Mouse (Mus musculus): ENCODE data around the gene Rbm17. TPM values are rescaled to one million over a fixed set of nuclear protein-coding genes. Genes with fewer than 3 reads are reported as not detected.

Gene Rbm17
- total RNA-seq, 2 experiments from 2014 or later = 45.0 to 49.5 TPM

DNA sequence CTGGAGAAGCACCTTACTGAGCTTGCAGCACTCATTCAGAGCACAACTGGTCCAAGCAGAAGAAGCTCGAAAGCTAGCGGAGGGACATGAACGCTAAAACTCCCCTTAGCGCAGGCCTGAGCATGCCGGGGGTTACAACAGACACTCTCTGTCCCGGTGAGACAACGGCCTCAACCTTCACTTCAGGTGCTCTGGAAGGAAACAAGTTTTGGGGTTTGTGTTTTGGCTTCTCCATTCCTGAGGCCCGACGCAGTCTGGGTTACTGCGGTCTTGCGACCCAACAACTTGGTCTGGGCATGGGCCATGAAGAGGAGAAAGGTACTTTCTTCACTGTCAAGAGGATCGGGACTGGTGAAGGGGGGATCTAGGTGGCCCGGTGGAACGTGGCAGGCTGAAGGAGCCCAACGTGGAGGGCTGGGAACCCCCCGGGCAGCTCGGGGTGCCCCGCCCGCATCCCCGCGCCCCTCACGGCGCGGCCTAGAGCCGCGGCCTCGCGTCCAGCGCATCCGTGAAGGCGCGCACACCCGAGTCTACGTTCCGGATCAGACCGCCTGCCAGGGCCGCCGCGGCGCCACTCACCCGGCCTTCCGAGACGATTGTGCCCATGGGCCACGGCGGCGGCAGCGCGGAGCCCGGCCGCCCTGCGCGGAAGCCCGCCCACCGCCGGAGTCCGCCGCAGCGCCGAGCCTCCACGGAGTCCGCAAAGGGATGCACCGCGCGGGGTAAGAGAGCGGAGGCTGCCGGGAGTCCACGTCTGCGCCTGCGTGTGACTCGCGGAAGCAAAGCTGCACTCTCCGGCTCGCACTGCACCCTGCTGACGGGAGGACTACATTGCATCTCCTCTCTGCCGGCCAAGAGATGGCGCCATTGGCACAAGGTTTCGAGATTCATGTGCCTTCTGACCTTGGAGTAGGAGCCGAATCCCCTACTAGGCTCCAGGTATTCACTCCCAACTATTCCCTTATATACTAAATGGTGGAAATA, 1.2 kb downstream of the Rbm17 start:
- peak; percentile 95 for DNase-seq
- intact Hi-C loops (cut with DNase I; ENCODE audit: low total_unique reads) = no loop called here

DNA sequence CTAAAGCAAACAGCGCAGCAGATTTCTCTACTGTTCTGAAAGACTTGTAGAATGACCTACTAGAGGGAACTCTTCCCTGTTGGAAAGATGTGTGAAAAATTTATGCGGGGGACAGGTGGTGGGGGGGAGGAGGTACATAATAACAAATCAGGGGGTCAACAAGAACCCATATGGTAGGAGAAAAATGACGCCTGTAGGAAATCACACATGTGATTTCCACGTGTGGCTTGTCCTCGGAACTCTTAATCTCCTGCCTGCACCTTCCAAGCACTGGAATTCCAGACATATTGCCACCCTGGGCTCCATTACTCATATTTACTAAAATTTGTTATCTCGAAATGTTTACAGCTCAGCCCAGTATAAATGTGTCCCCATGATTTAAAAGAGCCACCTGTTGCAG, 2.2 kb downstream of the Rbm17 start:
- no peak for DNase-seq
- intact Hi-C loops (cut with DNase I; ENCODE audit: low total_unique reads) = no loop called here

DNA sequence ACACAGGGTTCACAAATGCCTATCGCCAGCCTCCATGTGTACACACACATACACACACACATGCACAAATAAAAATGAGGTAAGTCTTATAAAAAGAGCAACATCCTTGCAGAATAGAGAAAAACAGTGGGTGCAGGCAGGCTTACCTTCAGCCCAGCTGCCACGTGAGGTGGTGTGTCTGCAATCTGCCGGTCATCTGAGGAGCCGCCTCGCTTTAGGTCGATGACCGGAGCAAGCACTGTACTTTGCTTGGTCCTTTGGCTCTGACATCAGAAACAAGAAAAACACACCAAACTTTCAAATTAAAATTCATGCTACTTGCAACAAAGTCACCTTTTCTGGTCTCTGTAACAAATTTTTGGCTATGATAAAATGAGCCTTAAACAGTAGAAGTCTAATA, 6.0 kb downstream of the Rbm17 start:
- no peak for DNase-seq
- intact Hi-C loops (cut with DNase I; ENCODE audit: low total_unique reads) = no loop called here

DNA sequence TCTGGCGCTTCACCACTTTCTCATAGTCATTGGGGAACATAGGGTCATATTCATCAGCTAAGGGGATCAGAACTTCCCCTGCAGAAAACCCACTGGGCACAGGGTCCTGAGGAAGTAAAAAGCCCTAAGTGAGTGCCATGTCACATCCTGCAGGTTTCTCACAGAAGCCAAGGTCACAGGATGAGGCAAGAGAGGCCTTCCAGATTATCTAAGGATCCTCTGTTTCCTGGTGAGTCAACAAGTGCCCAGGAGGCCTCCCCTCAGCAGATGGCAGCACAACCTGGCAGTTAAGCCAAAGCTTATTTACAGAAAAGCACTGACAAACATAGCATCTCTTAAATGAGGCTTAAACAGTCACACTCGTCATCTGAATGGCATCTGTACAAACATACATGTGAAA, 7.3 kb downstream of the Rbm17 start:
- DNase-seq = no peak
- intact Hi-C loops (cut with DNase I; ENCODE audit: low total_unique reads) = no loop called here

DNA sequence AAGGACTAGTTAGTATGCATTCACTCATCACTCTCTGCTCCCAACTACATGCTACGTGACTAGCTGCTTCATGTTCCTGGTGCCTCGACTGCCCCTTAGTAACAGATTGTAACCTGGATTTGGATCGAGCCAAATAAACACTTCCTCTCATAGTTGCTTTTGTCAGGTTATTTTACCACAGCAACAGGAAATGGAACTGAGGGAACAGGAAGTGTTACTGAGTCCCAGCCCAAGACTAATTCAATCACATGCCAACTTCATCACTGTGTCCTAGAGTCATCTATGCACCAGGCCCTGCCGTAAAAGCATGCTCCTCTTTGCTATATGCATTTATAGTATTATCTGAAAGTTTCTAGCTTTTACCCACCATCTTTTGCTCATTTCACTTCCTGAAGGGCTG, 16.0 kb downstream of the Rbm17 start:
- no peak for DNase-seq
- intact Hi-C loops (cut with DNase I; ENCODE audit: low total_unique reads) = no loop called here

DNA sequence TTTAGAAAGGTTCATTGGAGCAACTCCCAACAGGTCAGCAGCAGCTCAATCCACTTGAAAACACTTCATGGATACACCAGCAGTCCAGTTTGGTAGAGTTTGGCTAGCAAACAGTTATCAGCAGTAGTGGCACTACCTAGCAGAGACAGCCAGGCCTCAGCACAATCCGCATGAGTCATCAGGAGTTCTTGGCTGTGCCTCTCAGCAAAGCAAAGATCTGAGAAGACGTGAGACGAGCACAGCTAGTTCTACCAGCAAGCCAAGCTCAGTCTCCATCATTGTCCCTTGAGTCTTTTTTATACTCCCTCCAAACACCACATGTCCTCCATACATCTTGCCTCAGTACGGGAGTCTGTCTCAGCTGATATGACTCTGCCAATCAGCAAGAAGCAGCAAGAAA, 24.6 kb downstream of the Rbm17 start:
- intact Hi-C loops (cut with DNase I; ENCODE audit: low total_unique reads) = no loop called here
- DNase-seq = no peak

DNA sequence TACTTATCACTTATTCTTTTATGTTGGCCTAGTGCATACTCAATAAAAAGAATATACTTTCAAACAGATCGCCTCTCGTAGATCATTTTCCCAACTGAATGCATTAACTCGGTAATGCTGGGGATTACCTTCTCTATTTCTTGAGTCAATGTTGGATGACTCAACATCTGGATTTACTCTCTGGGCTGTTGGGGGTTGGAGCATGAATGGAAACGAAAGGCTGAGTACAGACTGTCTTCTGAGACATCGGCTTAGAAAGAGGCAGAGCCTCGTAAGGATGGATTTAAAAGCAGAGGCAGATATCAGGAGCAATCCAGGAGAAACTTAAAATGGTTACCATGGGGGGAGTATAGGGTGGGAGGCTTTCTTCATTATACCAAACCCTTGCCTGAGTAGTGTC, 25.8 kb downstream of the Rbm17 start:
- no peak for DNase-seq

DNA sequence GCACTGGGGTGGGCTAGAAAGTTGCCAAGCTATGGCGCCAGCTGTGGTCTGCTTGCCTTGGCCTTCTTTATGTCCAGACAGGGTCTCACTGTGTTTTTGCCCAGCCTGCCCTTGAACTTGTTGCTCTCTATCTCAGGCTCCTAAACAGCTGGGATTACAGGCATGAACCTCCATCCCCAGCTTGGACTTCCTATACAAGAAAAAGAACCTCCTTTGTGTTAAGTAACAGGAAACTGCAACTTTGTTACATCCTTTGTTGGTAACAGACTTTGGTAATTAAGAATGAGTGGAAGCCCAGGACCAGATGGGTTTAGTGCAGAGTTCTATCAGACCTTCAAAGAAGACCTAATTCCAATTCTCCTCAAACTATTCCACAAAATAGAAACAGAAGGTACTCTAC, 30.3 kb downstream of the Rbm17 start:
- intact Hi-C loops (cut with DNase I; ENCODE audit: low total_unique reads) = no loop called here
- no peak for DNase-seq

More for the DNA sequence above, 25.8 kb downstream of the Rbm17 start:
- intact Hi-C loops (cut with DNase I; ENCODE audit: low total_unique reads) = no loop called here

DNA sequence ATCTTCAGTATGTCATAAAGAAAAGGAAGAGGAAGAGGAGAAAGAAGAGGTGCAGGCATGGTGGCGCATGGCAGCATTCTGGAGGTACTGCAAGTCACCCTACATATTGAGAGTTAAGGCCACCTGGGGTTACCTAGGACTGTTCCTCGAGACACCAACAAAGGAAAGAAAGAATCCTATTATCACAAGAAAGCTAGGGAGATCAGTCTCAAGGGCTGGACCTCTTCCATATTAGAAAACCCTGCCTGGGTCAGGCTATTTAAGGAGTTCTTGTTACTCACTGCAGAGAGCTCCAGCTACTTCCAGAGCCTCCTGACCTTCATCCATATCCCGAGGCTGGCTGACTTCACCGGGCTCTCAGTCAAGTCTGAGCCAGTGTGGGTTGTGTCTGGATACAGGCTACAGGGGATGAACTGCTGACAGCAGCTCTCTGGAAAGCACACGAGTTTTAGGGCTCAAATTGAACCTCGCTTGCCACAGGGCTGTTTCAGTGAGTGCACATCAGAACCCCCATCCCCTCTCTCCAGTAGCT, 32.9 kb downstream of the Rbm17 start:
- no peak for DNase-seq

DNA sequence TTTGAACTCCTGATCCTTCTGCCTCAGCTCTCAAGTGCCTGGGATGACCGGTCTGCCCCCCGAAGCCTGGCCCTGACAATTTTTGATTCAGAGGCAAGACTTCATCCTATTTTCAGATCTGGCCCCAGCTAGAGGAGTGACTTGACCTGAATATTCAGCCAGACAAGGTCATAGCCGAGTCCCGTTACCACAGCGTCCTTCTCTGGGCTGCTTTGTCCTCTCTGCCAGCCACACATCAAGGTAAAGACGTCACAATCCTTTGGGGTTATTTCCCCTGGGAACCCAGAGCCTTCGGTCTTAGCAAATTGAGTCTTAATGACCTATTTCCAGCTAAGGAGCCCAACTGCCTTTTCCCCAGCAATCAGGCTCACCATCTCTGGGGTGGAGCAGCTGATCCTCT, 35.5 kb downstream of the Rbm17 start:
- intact Hi-C loops (cut with DNase I; ENCODE audit: low total_unique reads) = no loop called here
- no peak for DNase-seq

More for the DNA sequence above, 32.9 kb downstream of the Rbm17 start:
- intact Hi-C loops (cut with DNase I; ENCODE audit: low total_unique reads) = no loop called here

DNA sequence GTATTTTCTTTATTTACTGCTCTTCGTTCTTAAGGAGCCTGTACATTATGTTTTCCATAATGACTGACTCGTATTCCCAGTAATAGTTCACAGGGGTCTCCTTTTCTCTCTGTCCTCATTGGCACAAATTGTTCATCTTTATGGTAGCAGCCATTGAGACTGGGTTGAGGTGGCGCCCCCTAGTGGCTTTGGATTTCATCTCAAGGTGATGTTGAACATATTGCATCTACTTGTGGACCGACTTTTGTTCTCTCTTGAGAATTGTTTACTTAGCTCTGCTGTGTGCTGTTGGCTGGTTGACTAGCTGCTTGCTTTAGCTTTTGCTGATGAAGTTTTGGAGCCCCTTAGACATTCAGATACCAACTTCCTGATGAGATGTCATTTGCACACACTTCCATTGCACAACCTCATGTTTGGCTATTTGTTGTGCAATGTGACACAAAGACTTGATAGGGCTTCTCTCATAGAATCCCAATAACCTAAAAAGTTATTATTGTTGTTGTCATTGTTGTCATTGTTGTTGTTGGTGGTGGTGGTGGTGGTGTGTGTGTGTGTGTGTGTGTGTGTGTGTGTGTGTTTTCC, 36.1 kb downstream of the Rbm17 start:
- peak; percentile 22 for DNase-seq

DNA sequence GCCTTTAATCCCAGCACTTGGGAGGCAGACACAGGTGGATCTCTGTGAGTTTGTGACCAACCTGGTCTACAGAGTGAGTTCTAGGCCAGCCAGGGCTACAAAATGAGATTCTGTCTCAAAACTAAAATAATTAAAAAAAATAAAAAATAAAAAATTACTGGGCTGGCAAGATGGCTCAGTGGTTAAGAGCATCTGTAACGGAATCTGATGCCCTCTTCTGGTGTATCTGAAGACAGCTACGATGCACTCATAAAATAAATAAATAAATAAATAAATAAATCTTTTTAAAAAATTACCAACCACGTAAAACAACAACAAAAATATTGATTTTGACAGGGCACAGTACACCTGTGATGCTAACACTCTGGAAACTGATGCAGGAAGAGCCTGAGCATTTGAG, 37.1 kb downstream of the Rbm17 start:
- intact Hi-C loops (cut with DNase I; ENCODE audit: low total_unique reads) = no loop called here
- DNase-seq = no peak

More for the DNA sequence above, 36.1 kb downstream of the Rbm17 start:
- intact Hi-C loops (cut with DNase I; ENCODE audit: low total_unique reads) = no loop called here

DNA sequence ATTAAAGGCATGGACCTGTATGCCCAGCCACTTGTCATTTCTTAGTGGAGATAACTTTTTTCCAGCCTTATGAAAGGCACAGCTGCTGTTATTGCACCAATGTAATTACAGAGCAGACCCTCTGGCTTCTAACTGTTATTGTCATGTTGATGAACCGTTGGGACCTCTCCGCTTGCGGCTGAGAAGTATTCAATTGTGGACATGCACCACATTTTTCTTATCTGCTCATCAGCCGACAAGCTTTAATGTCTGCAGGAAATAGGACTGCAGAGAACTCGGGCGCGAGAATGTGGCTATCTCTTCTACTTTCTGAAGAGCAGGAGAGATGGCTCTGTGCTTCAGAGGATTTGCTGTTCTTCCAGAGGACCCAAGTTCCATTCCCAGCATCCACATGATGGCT, 37.7 kb downstream of the Rbm17 start:
- no peak for DNase-seq
- intact Hi-C loops (cut with DNase I; ENCODE audit: low total_unique reads) = no loop called here

DNA sequence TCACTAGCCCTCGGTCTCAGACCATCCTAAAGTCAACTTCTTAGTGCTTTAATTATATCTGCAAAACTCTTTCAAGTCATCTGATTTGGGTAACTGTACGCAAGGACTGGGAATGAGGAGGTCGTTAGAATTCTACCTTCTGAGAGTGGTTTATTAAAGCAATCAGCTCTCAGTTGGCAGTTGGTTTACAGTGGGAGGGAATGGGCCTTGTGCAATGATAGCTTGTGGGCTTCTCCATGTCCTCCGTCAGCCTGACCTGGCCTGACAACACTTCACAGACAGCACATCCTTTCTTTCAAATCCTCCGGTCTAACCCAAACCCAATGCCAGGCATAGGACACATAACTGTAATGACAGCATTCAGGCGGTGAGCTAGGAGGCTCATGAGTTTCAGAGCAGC, 39.2 kb downstream of the Rbm17 start:
- intact Hi-C loops (cut with DNase I; ENCODE audit: low total_unique reads) = no loop called here
- DNase-seq = no peak

DNA sequence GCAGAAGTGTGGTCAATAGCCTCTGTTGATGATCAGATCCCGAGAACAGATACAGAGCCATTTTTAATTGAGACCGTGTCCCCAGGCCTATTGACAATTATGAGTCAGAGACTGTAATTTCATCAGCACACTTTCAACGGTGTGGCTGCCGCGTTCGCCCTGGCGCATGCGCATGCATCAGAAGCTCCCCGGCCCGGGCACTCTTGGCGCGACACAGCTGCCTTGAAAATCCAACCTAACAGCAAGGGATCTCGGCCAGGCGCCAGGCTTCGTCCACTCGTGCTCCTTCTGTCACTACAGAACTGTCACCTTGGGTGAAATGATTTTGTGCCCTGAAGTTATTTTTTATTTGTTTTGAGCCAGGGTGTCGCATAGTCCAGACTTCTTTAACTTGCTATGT, 40.7 kb downstream of the Rbm17 start:
- DNase-seq = no peak
- intact Hi-C loops (cut with DNase I; ENCODE audit: low total_unique reads) = no loop called here

DNA sequence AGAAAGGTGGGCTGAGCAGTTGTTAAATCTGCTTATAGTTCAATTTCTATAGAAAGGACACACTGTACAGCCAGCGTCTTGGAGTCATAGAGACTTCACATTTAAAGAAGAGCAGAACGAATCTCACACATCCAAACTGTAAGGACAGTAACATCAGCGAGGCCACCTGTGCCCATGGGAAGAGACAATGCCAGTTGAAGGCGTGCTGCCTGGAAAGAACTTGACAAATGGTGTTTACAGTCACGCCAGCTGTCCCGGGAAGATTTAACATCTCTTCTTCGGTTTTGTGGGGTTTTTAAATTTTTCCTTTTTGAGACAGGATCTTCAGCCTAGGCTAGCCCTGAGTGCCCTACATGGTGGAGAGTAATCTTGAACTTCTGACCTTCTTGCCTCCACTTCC, 45.3 kb downstream of the Rbm17 start:
- intact Hi-C loops (cut with DNase I; ENCODE audit: low total_unique reads) = no loop called here
- no peak for DNase-seq

DNA sequence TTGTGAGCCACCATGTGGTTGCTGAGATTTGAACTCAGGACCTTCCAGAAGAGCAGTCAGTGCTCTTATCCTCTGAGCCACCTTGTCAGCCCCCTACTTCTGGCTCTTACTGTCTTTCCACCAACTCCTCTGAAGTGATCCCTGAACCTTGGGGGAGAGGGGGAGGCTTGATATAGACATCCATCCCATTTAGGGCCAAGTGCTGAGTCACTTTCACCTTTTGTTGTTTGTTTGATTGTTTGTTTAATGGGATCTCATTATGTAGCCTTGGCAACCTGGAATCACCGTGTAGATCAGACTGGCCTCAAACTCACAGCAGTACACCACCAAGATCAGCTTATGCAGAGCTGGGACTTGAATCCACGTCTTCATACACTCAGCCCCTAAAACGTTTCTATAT, 46.7 kb downstream of the Rbm17 start:
- intact Hi-C loops (cut with DNase I; ENCODE audit: low total_unique reads) = no loop called here
- DNase-seq = no peak

DNA sequence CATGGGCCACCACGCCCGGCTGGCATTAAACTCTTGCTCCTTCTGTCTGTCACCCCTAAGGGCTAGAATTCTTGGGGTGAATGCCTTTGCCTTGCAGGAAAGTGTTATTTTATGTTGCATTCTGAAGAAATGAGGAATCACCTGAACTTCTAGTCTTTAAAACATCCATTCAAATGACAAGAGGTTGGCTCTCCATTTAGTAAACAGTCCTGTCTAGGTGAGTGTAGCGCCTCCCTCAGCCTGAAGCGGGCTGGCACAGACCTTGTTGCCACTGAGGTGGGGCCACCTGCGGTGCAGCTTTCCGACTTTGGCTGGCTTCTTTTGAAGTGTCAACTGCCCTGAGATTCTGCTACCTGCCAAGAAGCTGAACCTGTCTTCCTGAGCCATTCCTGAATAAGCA, 48.6 kb downstream of the Rbm17 start:
- intact Hi-C loops (cut with DNase I; ENCODE audit: low total_unique reads) = no loop called here

DNA sequence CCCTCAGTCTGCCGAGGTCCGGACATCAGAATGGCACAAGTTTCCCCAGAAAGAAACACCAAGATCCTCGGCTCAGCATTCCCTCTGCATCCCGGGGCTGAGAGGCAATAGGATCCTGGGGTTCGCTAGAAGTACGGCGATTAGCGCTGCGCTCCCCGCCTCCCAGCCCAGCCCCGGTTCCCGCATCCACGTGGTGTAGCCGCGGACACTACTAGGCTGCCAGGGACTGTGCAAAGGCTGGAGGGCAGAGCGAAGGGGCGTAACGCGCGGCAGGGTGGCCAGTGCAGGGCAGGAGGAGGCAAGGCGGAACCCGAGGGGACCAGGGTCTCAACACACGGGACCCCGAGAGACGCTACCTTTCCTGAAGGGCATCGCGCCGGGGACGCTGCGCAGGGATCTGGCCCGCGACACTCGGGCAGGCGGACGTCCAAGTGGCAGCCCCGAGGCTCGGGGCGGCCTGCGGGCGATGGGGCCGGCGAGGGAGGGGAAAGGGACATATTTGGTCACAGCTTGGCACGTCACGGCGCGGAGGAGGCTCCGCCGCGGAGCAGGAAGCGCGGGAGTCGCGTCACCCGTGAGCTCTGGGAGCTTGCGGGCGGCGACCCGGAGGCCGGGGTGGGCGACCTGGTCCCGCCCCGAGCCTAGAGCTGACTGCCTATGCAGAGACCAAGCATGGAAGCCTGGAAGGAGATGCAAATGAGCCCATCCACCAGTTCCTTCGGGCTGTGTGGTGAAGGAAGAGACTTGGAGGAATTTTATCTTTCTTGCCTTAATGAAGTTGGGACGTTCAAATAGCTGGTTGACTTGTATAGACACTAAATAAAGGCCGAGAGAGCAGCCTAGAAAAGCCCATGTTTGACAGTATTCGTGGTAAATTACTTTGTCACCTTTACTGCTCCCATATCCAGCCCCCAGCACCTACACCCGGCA, 50.2 kb downstream of the Rbm17 start, which contains the start of gene Pfkfb3:
Gene Pfkfb3 (minus strand): TSS at position 607 of the 930 bp plus-strand sequence.
- peak; percentile 78 for DNase-seq
- intact Hi-C loops (cut with DNase I; ENCODE audit: low total_unique reads) = no loop called here

More for the DNA sequence above, 48.6 kb downstream of the Rbm17 start:
- no peak for DNase-seq

Data from gastrocnemius, postnatal 14 days (tissue).